Mouse (Mus musculus) kidney, postnatal 0 days (tissue): Measurements from ENCODE around the gene Igsf9b. TPM values are rescaled to one million over a fixed set of nuclear protein-coding genes. Genes with fewer than 3 reads are reported as not detected.
A peak's percentile ranks its signal among the peaks of the same experiment; 100 is the strongest.

Experiments used
- ATAC-seq: fragments of 200-750 bp; cut with Nextera tagmentation; replicated peaks from 2 replicates; pipeline ENCODE4 v1.8.0; 2017; ENCODE audit warnings: low read depth, moderate number of reproducible peaks, moderate TSS enrichment, moderate library complexity; ENCODE audit not compliant: low FRiP score
- DNase-seq: peaks from one replicate; pipeline ENCODE4 v3.0.0-alpha.2; 2016; ENCODE audit warnings: low spot score
- H3K27ac ChIP-seq: fragments of 300-500 bp; sonication (generic); 2 replicates; pipeline ENCODE4 v1.5.1; 2014; ENCODE audit warnings: mild to moderate bottlenecking
- H3K27me3 ChIP-seq: fragments of 300-500 bp; sonication (generic); 2 replicates; pipeline ENCODE4 v1.6.1; 2014; ENCODE audit warnings: low read length, mixed read lengths; ENCODE audit not compliant: insufficient read depth
- H3K36me3 ChIP-seq: fragments of 300-500 bp; sonication (generic); 2 replicates; pipeline ENCODE4 v1.6.1; 2014; ENCODE audit warnings: low read length, mixed read lengths; ENCODE audit not compliant: insufficient read depth
- H3K4me1 ChIP-seq: fragments of 300-500 bp; sonication (generic); replicated peaks from 2 replicates; pipeline ENCODE4 v1.6.1; 2014; ENCODE audit warnings: antibody characterized with exemption, low read length, mixed read lengths; ENCODE audit not compliant: insufficient read depth
- H3K4me2 ChIP-seq: fragments of 300-500 bp; sonication (generic); 2 replicates; pipeline ENCODE4 v1.6.1; 2014; ENCODE audit warnings: mild to moderate bottlenecking, low read length, moderate library complexity, mixed read lengths
- H3K4me3 ChIP-seq: fragments of 300-500 bp; sonication (generic); replicated peaks from 2 replicates; pipeline ENCODE4 v1.5.1; 2014; ENCODE audit warnings: low read depth, low read length
- H3K9ac ChIP-seq: fragments of 300-500 bp; sonication (generic); 2 replicates; pipeline ENCODE4 v1.6.1; 2014; ENCODE audit warnings: low read depth, low read length
- H3K9me3 ChIP-seq: fragments of 300-500 bp; sonication (generic); replicated peaks from 2 replicates; pipeline ENCODE4 v1.6.1; 2016; ENCODE audit warnings: low read length, inconsistent platforms, mixed read lengths
- CTCF ChIP-seq: IDR thresholded peaks from 2 replicates; pipeline ENCODE4 v1.5.1; 2016; ENCODE audit warnings: antibody characterized with exemption, low read depth, mild to moderate bottlenecking, moderate library complexity
- WGBS: fragments of 180-500 bp; shearing (Covaris S2); extraction: QIAGEN DNeasy Blood & Tissue Kit; methylation state at CpG from one replicate; pipeline ENCODE4 v1.1.7; 2014; 5-methylcytosine and 5-hydroxymethylcytosine counted together
- polyA plus RNA-seq: library from polyadenylated mRNA; unstranded; fragments of >200 nt; fragmentation: Nextera tagmentation; extraction: Ambion mirVana; gene quantifications from 2 replicates; pipeline ENCODE4 v1.2.1, GENCODE M21; 2015

Gene Igsf9b
- polyA plus RNA-seq, 1 experiment from 2014 or later: 1.0 TPM

DNA sequence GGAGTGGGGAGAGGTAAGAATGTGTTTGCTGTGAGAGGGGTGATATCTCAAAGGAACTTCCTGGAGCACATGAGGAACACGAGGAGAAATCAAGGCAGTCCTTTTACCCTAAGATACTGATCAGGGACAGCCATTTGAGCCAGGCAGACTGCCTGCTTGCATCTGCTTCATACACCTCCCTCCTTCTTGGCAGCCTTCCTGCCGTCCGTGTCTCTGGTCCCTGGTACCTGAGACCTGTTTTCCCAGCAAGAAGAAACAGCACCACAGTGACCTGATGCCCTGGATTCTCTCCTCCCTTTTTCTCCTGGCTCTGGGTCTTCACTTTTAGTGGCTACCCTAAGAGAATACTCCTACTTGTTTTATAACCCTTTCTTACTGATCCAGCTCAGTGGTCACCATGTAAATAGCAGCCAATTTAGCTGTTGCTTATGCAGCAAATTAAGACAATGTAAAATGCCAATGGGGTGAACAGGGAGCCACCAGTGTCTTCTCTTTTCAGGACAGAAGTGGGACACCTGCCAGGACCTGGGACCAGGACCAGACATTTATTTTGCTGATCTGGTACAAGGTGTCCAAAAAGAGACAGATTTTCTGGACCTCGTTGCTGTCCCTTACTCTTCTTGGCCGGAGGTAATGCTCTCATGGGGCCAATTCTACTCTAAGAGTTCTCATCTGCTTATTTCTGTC is 21.5 kb upstream of the Igsf9b start:
- H3K36me3 ChIP-seq: no peaks in the 10 kb centered on the region
- no peaks in the 10 kb centered on the region for H3K27me3 ChIP-seq
- no peak overlapping the region for H3K4me3 ChIP-seq
- TF ChIP-seq CTCF: no peak
- no peak for ATAC-seq
- no peak overlapping the region for H3K4me2 ChIP-seq
- no peak overlapping the region for H3K27ac ChIP-seq
- H3K9ac ChIP-seq: no peak overlapping the region
- DNase-seq: peak; percentile 38
- no peaks in the 10 kb centered on the region for H3K4me1 ChIP-seq
- 25% methylated on average over 5 of the region's 5 CpGs for WGBS
- no peaks in the 10 kb centered on the region for H3K9me3 ChIP-seq

DNA sequence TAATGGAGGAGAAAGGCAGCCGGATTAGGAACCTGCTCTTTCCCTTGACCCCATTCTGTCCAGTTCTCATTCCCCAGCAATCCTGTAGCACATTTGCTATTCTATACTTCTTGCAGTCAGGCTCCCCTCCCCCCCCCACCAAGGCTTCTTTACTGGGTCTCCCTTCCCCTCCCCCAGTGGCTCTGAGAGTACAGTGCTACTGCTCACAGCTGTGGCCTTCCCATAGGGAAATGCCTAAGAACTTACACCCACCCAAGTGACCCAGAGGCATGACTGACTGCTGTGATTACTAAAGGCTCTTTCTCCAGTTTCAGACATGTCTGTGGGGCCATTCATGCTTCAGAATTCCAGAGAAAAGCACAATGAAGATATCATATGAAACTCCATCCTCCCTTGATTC is 20.0 kb upstream of the Igsf9b start:
- no peaks in the 10 kb centered on the region for H3K9me3 ChIP-seq
- H3K27me3 ChIP-seq: no peaks in the 10 kb centered on the region
- H3K4me3 ChIP-seq: no peak overlapping the region
- no peaks in the 10 kb centered on the region for H3K36me3 ChIP-seq
- TF ChIP-seq CTCF: no peak
- 44% methylated on average over 1 of the region's 1 CpGs for WGBS
- no peak for ATAC-seq
- H3K4me1 ChIP-seq: no peaks in the 10 kb centered on the region
- H3K27ac ChIP-seq: no peak overlapping the region
- no peak overlapping the region for H3K4me2 ChIP-seq
- DNase-seq: no peak
- no peak overlapping the region for H3K9ac ChIP-seq

DNA sequence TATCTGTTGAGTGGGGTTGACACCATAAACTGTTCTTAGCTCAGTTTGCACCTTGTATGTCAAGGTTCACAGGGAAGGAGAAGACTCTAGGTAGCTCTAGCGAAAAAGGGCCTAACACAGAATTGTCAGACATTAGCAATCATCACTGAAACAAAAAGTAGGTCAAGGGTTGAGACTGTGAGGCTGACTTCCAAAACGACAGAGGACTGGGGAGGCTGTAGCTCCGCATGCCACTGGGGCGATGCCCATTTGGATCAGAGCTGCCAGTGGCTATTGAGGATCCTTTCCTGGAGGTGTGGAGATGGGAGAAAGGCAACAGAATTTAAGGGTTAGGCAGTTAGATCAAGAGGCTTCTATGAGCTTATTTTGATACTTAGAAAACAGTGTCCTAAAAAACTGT is 18.0 kb upstream of the Igsf9b start:
- H3K27ac ChIP-seq: no peak overlapping the region
- TF ChIP-seq CTCF: no peak
- ATAC-seq (no peak), DNase-seq (no peak)
- no peaks in the 10 kb centered on the region for H3K27me3 ChIP-seq
- H3K4me1 ChIP-seq: no peaks in the 10 kb centered on the region
- no peak overlapping the region for H3K4me2 ChIP-seq
- no peaks in the 10 kb centered on the region for H3K36me3 ChIP-seq
- 73% methylated on average over 4 of the region's 4 CpGs for WGBS
- no peaks in the 10 kb centered on the region for H3K9me3 ChIP-seq
- H3K4me3 ChIP-seq: no peak overlapping the region
- no peak overlapping the region for H3K9ac ChIP-seq

DNA sequence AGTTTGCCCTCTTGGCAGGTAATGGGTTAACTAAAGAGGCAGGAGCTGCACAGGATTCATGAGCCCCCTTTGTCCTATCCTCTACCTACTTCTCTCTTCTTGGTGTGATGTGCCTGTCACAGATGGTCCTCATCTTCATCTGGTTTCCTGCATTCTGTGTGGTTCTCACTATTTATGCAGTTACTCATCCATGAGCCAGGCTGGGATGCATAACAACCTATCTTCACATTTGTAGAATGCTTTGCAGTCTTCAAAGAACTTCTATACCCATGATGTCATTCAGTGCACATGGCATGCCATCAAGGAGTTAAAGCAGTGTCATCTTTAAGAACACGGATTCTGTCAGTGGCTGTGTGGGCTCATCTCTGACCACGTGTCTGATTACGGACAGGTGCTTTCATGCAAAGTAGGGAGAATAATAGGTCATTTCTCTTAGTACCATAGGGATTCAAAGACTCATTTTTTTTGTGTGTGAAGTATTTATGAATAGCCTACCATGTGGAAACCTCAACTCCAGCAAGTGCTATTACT is 13.2 kb upstream of the Igsf9b start:
- H3K27me3 ChIP-seq: no peaks in the 10 kb centered on the region
- H3K9ac ChIP-seq: no peak overlapping the region
- 54% methylated on average over 3 of the region's 3 CpGs for WGBS
- H3K9me3 ChIP-seq: no peaks in the 10 kb centered on the region
- H3K36me3 ChIP-seq: no peaks in the 10 kb centered on the region
- DNase-seq (no peak), ATAC-seq (no peak)
- no peaks in the 10 kb centered on the region for H3K4me1 ChIP-seq
- no peak overlapping the region for H3K4me3 ChIP-seq
- no peak overlapping the region for H3K4me2 ChIP-seq
- no peak for TF ChIP-seq CTCF
- H3K27ac ChIP-seq: no peak overlapping the region

DNA sequence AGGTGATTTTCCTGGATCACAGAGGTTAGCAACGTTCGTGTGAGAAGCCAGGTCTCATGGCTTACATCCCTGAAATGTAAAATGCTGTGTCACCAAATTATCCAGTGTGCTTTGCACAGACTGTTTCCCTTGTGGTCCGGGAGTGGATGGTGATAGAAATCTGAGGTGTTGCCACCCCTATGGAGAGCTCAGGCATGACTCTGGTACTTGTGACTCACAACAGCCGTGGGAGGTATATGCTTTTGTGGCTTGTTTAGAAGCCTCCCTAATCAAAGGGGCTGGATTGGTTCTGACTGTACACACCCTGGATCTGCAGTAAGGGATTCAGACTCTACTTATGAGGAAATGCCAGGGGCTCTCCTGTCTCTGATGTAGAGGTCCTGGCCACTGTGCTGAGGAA is 12.7 kb upstream of the Igsf9b start:
- Histone ChIP-seq H3K27ac (no peak overlapping the region), H3K27me3 (no peaks in the 10 kb centered on the region), H3K4me2 (no peak overlapping the region), H3K4me1 (no peaks in the 10 kb centered on the region), H3K9me3 (no peaks in the 10 kb centered on the region), H3K4me3 (no peak overlapping the region), H3K36me3 (no peaks in the 10 kb centered on the region), H3K9ac (no peak overlapping the region)
- no peak for DNase-seq
- no peak for TF ChIP-seq CTCF
- no peak for ATAC-seq
- 69% methylated on average over 4 of the region's 4 CpGs for WGBS

DNA sequence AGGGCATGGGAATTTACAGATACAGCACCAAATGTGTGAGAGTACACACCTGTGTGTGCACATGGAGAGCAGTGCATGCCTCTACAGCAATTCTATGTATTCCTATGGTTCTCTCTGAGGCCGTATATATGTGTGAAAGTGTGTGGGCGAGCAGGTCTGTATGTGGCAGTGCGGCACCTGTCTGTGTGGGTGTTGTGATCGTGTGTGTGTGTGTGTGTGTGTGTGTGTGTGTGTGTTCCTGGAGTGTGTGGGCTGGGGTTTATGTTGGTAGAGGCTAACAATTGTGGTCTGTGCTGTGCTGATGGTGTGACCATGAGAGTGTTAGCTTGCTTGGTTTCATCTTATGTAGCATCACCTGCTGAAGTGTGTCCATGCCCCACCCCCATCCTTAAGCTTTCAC is 12.1 kb upstream of the Igsf9b start:
- DNase-seq (no peak), ATAC-seq (no peak)
- no peak overlapping the region for H3K9ac ChIP-seq
- no peak overlapping the region for H3K4me3 ChIP-seq
- TF ChIP-seq CTCF: no peak
- H3K4me2 ChIP-seq: no peak overlapping the region
- H3K36me3 ChIP-seq: no peaks in the 10 kb centered on the region
- no peaks in the 10 kb centered on the region for H3K27me3 ChIP-seq
- H3K4me1 ChIP-seq: no peaks in the 10 kb centered on the region
- no peaks in the 10 kb centered on the region for H3K9me3 ChIP-seq
- H3K27ac ChIP-seq: no peak overlapping the region
- WGBS: 90% methylated on average over 4 of the region's 4 CpGs

DNA sequence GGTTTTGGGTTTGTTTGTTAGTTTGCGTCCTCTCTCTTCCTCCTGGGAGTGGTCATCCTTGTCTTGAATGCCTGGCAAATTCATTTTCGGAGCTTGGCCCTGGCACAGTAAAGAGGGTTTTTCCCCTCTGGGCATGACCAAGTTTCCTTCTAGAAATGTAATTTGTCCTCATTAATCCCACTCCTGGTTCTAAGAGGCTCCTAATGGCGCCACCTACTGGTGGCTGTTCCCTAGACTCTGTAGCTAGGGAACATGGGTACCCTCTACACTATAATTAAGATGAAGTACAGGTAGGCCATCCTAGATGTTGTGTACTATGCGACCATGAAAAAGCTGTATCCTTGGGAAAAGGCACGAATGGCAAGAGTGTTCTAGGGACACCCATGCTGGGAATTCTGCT is 11.6 kb upstream of the Igsf9b start:
- H3K36me3 ChIP-seq: no peaks in the 10 kb centered on the region
- ATAC-seq (no peak), DNase-seq (peak; percentile 65)

More for the DNA sequence above, 11.6 kb upstream of the Igsf9b start:
- H3K27me3 ChIP-seq: no peaks in the 10 kb centered on the region
- 42% methylated on average over 5 of the region's 5 CpGs for WGBS
- H3K4me3 ChIP-seq: no peak overlapping the region
- no peaks in the 10 kb centered on the region for H3K9me3 ChIP-seq
- no peaks in the 10 kb centered on the region for H3K4me1 ChIP-seq
- H3K27ac ChIP-seq: no peak overlapping the region
- TF ChIP-seq CTCF: peak; percentile 67
- no peak overlapping the region for H3K4me2 ChIP-seq
- no peak overlapping the region for H3K9ac ChIP-seq
